Mouse (Mus musculus) lung, adult 2 months (tissue): ENCODE data around the gene Efna2.

Experiments used
- CTCF ChIP-seq: fragments of 200-500 bp; IDR thresholded peaks from 2 replicates; pipeline ENCODE4 v1.5.1; 2011; ENCODE audit warnings: mild to moderate bottlenecking, low read length, control low read depth; ENCODE audit not compliant: insufficient read depth
- POLR2A ChIP-seq: fragments of 200-500 bp; IDR thresholded peaks from 2 replicates; pipeline ENCODE4 v1.6.1; 2011; ENCODE audit warnings: low read depth, mild to moderate bottlenecking, control low read depth, low read length, borderline replicate concordance; ENCODE audit errors: extremely low read depth

- TF ChIP-seq POLR2A (peak; percentile 72), CTCF (peak; percentile 16; the same call in 1 of the 2 replicates)
These were observed 30.5 kb upstream of the Efna2 start for GRCm38 (mm10) chr10:80148610-80149290.
